ENCODE assay signal across 8 mouse cellular contexts in the genomic region with DNA sequence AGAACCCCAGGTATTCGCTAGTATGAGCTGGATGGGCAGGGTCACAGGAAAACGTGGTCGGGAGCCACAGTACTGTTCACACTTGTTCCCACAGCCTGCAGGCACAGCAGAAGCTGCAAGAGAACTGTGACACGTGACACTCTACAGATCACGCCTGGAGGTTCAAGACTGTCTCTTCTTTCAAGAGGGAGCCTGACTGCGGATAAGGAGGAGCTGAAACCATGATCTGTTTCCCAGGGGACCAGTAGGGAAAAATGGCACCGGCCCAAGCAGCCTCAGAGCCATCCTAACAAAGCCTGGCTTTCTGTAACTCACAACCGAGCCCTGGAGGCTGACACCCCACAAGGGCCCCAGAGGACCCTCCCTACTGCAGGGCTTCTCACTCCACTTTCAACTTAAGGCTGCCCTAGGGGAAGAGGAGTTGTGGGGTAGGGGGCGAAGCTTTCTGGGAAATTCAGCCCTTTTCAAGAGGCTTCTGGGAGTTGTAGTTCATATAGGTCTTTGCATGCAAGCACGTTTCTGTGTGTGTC. TPM values are rescaled to one million over a fixed set of nuclear protein-coding genes. Genes with fewer than 3 reads are reported as not detected.
DNase-seq lines count a peak whose midpoint lies in the region; ATAC-seq and TF ChIP-seq lines count a peak whose summit lies in the region.

No protein-coding gene starts in this region.

- peak; percentile 86 for ATAC-seq in hindbrain, embryonic 13.5 days (ENCODE audit: low FRiP score)
- peak; percentile 87 for ATAC-seq in midbrain, embryonic 12.5 days (ENCODE audit: low FRiP score, low read depth)
- ATAC-seq in stomach, embryonic 15.5 days (ENCODE audit: insufficient read depth, low FRiP score, low read depth): peak; percentile 56

- no peaks in the 10 kb centered on the region for H3K4me1 ChIP-seq in liver, adult 2 months (ENCODE audit: control insufficient read depth, insufficient read depth, low read length)
- H3K4me1 ChIP-seq in hindbrain, embryonic 13.5 days (replicated peaks): peaks cover 6% of the 10 kb centered on the region; the same call in 1 of the 2 replicates
- peaks cover 13% of the 10 kb centered on the region for H3K4me1 ChIP-seq in midbrain, embryonic 12.5 days
- peaks cover 5% of the 10 kb centered on the region; the same call in 1 of the 2 replicates for H3K4me1 ChIP-seq in stomach, embryonic 15.5 days

- H3K27me3 ChIP-seq in liver, adult 2 months (ENCODE audit: control insufficient read depth, insufficient read depth, low read length): peaks cover 5% of the 10 kb centered on the region; the same call in 1 of the 2 replicates
- H3K27me3 ChIP-seq in hindbrain, embryonic 13.5 days: no peaks in the 10 kb centered on the region
- H3K27me3 ChIP-seq in midbrain, embryonic 12.5 days: no peaks in the 10 kb centered on the region
- H3K27me3 ChIP-seq in stomach, embryonic 15.5 days (replicated peaks): no peaks in the 10 kb centered on the region

- 44% methylated on average over 9 of the region's 10 CpGs for WGBS in liver, adult 2 months
- 14% methylated on average over 10 of the region's 10 CpGs for WGBS in hindbrain, embryonic 13.5 days
- 20% methylated on average over 10 of the region's 10 CpGs for WGBS in midbrain, embryonic 12.5 days
- 13% methylated on average over 10 of the region's 10 CpGs for WGBS in stomach, embryonic 15.5 days

- DNase-seq in liver, adult 2 months (ENCODE audit: extremely low read depth, low read depth, low spot score): no peak
- DNase-seq in liver: no peak
- DNase-seq in cerebellum, adult 8-10 months: peak; percentile 35
- DNase-seq in frontal cortex, adult 2 months (ENCODE audit: extremely low spot score in 1 of 2, low spot score in 1 of 2): peak; percentile 15 to 48
- peak; percentile 37 to 38 for DNase-seq in left cerebral cortex, adult 2 months (ENCODE audit: extremely low spot score in 1 of 2, low spot score in 2 of 2)

- no peak for TF ChIP-seq CTCF in liver, adult 2 months (IDR thresholded peaks at IDR 0.05; ENCODE audit: low read depth, low read length)
- TF ChIP-seq CTCF in left cerebral cortex, adult 2 months (IDR thresholded peaks at IDR 0.05): no peak

- no peak for TF ChIP-seq POLR2A in liver, adult 2 months (IDR thresholded peaks at IDR 0.05; ENCODE audit: extremely low read depth, insufficient read depth, low read length)

- intact Hi-C loops in left cerebral cortex, adult 2 months (cut with DNase I): loop anchor here (5.0 kb wide), 2 partner anchors 123 to 218 kb away; no protein-coding TSS in a partner anchor

- H3K79me2 ChIP-seq in liver, adult 2 months (ENCODE audit: control insufficient read depth, insufficient read depth, low read length): no peaks in the 10 kb centered on the region

- H3K9ac ChIP-seq in liver, adult 2 months (ENCODE audit: low read depth, low read length): no peak overlapping the region
- peak overlapping the region; percentile 71 for H3K9ac ChIP-seq in hindbrain, embryonic 13.5 days
- H3K9ac ChIP-seq in midbrain, embryonic 12.5 days (replicated peaks): peak overlapping the region; percentile 51
- H3K9ac ChIP-seq in stomach, embryonic 15.5 days: peak overlapping the region; percentile 19; the same call in 1 of the 2 replicates

- 0 out of 2 replicates have a peak overlapping the region, but pooled peaks have one; percentile 11 for H3K4me3 ChIP-seq in liver, adult 2 months (ENCODE audit: insufficient read depth, low read depth, low read length)
- H3K4me3 ChIP-seq in hindbrain, embryonic 13.5 days: peak overlapping the region; percentile 51
- peak overlapping the region; percentile 51 for H3K4me3 ChIP-seq in left cerebral cortex, adult 2 months
- peak overlapping the region; percentile 44 for H3K4me3 ChIP-seq in midbrain, embryonic 12.5 days
- peak overlapping the region; percentile 40 for H3K4me3 ChIP-seq in stomach, embryonic 15.5 days (replicated peaks)

- H3K27ac ChIP-seq in liver, adult 2 months (replicated peaks; ENCODE audit: insufficient read depth, low read depth, low read length): no peak overlapping the region
- H3K27ac ChIP-seq in hindbrain, embryonic 13.5 days: peak overlapping the region; percentile 74
- peak overlapping the region; percentile 87 for H3K27ac ChIP-seq in left cerebral cortex, adult 2 months
- H3K27ac ChIP-seq in midbrain, embryonic 12.5 days (replicated peaks): 0 out of 2 replicates have a peak overlapping the region, but pooled peaks have one; percentile 25
- peak overlapping the region; percentile 67; the same call in 1 of the 2 replicates for H3K27ac ChIP-seq in stomach, embryonic 15.5 days

- no peaks in the 10 kb centered on the region for H3K36me3 ChIP-seq in liver, adult 2 months (ENCODE audit: control insufficient read depth, insufficient read depth, low read length)
- no peaks in the 10 kb centered on the region for H3K36me3 ChIP-seq in hindbrain, embryonic 13.5 days
- H3K36me3 ChIP-seq in midbrain, embryonic 12.5 days: no peaks in the 10 kb centered on the region
- no peaks in the 10 kb centered on the region for H3K36me3 ChIP-seq in stomach, embryonic 15.5 days

- peak overlapping the region; percentile 73 for H3K4me2 ChIP-seq in hindbrain, embryonic 13.5 days
- peak overlapping the region; percentile 67 for H3K4me2 ChIP-seq in midbrain, embryonic 12.5 days (replicated peaks)
- peak overlapping the region; percentile 67 for H3K4me2 ChIP-seq in stomach, embryonic 15.5 days

- H3K9me3 ChIP-seq in hindbrain, embryonic 13.5 days: no peaks in the 10 kb centered on the region
- no peaks in the 10 kb centered on the region for H3K9me3 ChIP-seq in midbrain, embryonic 12.5 days
- H3K9me3 ChIP-seq in stomach, embryonic 15.5 days: no peaks in the 10 kb centered on the region

RNA-seq across cellular contexts. Expression of gene Zbtb38, which starts 42.8 kb away (rescaled TPM):
- 12.4 and 13.6 TPM in 2 replicates for total RNA-seq in liver, adult 2 months (2014; rRNA removed)
- polyA plus RNA-seq in liver, adult 2 months (2012; rRNA removed): 2.9 and 3.6 TPM in 2 replicates
- 19.0 and 20.5 TPM in 2 replicates for polyA plus RNA-seq in frontal cortex, adult 2 months (2012; rRNA removed)
- polyA plus RNA-seq in hindbrain, embryonic 13.5 days (2015; fragmentation: Nextera tagmentation; extraction: Ambion mirVana): 42.2 and 44.0 TPM in 2 replicates
- total RNA-seq in left cerebral cortex, adult 2 months (2021): 10 to 100 TPM; 64.2 to 68.6 TPM
- 17.7 and 19.4 TPM in 2 replicates for polyA plus RNA-seq in midbrain, embryonic 12.5 days (2016; fragmentation: Nextera tagmentation; extraction: Ambion mirVana)
- 24.1 and 24.9 TPM in 2 replicates for polyA plus RNA-seq in stomach, embryonic 15.5 days (2015; fragmentation: Nextera tagmentation; extraction: Ambion mirVana)

Comparison
In these comparisons a context has a peak if more than half of its experiments do, and no peak if none do; other contexts are left out.
1. DNase-seq: peak in cerebellum, adult 8-10 months (single experiment), frontal cortex, adult 2 months (2 of 2) and left cerebral cortex, adult 2 months (2 of 2); none in liver, adult 2 months (single experiment) and liver (single experiment).
2. Peak in every context shown above with its lines, with median percentiles within 50 percentile points of each other: H3K4me3 ChIP-seq, ATAC-seq and H3K4me2 ChIP-seq.